Mouse (Mus musculus) WW6 (cell line): ENCODE results near the gene Pthlh.
"Not testable (repeated sequence)": the region's sequence is repeated elsewhere in the genome, so short reads cannot be mapped to it uniquely, and the experiment has no call there.

ENCODE experiments used
- DNase-seq: peaks from one replicate; pipeline ENCODE4 v3.0.0-alpha.2; 2013; ENCODE audit warnings: low read depth, low spot score

Pthlh gene

DNA sequence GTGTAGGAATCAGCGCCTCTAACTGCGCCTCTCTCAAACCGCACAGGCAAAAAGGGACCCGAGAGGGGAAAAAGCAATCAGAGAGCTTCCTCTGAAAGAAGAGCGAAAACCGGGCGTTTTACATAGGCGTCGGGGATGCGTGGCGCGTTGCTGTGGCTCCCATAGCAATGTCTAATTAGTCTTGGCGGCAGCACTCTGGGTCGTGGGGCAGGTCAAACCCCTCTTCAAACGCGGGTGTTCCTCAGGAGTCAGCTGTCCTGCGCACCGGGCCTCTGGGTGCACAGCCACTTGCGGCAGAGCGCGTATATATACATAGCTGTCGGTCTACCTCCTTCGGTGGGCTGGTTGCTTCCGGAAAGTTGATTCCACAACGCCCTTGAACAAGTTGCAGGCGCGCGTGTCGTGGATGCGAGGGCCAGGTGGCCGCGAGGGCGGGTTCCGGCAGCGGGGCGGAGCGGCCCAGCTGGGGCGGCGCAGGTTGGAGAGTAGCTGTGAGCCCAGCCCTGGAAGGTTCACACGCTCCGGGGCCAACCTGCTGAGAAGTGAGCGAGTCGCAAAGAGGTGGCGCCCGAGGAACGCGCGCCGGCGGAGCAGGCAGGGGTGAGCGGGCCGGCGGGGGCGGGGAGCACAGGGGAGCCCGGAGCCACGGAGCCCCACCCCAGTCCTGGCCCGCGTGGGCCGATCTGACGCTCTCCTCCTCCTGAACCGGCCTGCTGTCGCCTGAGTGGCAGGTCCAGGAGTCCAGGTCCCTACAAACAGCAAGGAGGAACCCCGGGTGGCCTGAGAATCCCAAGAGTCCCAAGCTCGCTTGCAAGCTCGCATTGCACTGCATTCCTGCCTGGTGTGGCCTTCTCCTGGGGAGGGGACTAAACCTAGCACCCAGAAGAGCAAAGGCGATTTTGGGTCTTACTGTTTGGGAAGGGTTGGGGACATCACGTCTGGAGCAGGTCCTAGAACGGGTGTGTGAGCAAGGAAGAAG lies at the start of gene Pthlh:
Pthlh (minus strand) TSS at position 597 of the 979 bp plus-strand sequence.
- peak; percentile 36 for DNase-seq

- DNase-seq = no peak
These were observed 49.3 kb upstream of the Pthlh start for GRCm38 (mm10) chr6:147313331-147313730.

DNA sequence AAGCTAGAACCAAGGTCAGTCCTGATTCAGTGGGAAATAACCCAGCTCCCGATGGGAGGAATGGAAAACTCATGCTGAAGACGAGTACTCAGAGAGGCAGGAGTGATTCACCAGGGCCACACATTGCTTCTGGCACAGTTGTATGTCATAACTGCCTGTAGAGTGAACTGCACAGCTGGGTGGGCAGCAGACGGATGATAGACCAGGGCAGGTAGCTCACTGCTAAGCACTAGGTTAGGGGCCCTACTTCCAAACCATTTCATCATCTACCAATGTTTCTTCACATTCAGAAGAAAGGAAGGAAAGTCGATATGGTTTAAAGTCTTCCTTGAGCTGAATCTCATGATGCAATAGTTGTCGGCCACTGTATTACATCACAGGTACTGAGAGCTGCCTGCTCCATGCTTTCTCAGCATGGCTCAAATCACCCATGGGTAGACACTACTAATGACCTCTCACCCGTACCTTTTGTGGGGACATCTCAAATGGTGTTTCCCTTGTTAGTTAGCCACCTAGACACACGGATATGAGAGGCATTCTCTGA lies 46.5 kb upstream of the Pthlh start:
- no peak for DNase-seq

GRCm38 (mm10) chr6:147310035-147310434 lies 46.1 kb upstream of the Pthlh start:
- no peak for DNase-seq

- DNase-seq = not testable (repeated sequence)
These were observed 40.3 kb upstream of the Pthlh start for GRCm38 (mm10) chr6:147304236-147304635.

- DNase-seq = no peak
These were observed 35.6 kb upstream of the Pthlh start for GRCm38 (mm10) chr6:147299607-147300006.

- no peak for DNase-seq
These were observed 15.3 kb upstream of the Pthlh start for GRCm38 (mm10) chr6:147279309-147279708.

DNA sequence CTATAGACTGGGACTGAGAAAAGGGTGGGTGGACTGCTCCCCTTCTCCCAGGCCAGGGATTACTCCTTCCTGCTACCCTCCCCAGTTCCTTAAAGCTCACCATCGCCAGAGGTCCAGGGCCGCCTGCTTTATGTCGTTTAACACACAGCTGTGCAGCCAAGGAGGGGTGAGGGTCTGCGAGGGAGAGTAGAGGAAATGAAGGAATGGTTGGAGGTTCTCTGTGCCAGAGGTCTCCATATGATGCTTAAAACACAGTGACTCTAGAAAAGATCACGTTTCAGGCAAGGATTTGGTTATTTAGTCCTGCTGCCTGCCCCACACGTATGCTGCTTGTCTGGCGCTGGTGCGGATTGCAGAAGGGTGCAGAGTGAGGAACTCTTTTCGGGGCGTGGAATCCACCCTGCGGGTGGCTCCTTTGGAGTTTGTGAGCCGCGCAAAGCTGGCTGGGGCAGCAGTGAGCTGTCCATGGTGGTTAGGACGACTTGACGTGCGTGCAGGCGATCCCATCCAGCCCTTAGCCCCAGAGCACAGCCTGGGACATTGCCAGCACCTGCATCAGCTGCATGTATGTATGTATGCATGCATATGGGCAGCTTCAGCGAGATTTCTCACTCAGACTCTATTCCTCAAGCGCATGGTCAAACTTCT lies 4.3 kb upstream of the Pthlh start:
- peak; percentile 49 for DNase-seq

DNA sequence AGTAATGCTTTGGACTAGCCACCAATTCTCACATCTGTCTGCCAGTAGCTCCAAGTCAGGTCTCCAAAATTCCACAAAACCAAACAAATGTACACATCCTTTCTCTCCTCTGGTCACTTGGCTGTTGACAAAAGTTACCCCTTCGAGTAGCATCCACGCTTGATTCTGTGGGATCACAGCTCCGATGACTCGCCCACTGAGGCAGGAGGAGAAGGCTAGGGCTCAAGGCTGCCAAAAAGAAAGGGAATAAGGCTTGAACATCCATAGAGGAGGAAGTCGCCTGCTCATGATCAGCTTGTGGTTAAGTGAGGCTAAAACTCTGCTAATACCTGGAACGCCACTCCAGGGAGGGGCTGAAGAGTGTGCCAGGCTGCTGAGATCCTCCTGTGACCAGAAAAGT lies 2.5 kb upstream of the Pthlh start:
- DNase-seq = no peak

- DNase-seq = peak; percentile 26
These were observed 805 bp downstream of the Pthlh start for GRCm38 (mm10) chr6:147263178-147263577.

DNA sequence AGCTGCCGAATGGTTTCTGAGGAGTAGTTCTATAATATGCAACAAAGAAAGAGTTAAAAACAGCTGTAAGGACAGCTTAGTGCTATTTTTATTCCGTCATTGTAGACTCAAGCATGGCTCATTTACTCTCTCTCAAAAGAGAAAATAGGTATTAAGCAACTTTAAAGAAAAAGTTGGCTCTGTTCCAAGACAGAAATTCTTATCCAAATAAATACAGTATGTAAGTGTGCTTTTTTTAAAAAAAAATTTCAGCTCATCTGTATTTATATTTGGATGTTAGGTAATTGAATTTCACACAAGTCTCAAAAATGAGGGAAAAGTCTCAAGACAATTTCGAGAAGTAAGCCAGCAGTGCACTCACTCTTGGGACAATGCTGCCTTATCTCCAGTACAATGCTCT lies 2.4 kb downstream of the Pthlh start:
- DNase-seq = no peak

DNA sequence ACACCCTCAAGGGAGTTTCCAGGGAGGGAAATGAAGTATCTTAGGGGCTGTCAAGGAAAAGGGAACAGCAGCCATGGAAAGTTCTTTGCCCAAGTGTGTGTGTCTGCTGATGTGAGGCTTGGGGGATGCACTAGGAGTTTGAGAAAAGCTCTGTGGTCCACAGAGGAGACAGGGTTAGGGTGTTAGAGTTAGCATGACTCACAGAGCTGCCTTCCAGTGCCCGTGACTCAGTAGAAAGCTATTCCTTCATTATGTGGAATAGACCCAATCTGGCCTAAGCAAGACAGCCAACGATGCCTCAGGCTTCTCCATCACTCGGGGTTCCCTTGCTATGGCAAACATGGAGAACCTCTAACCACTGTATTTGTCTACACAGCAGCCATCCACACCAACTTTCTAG lies 3.2 kb downstream of the Pthlh start:
- DNase-seq = no peak

DNA sequence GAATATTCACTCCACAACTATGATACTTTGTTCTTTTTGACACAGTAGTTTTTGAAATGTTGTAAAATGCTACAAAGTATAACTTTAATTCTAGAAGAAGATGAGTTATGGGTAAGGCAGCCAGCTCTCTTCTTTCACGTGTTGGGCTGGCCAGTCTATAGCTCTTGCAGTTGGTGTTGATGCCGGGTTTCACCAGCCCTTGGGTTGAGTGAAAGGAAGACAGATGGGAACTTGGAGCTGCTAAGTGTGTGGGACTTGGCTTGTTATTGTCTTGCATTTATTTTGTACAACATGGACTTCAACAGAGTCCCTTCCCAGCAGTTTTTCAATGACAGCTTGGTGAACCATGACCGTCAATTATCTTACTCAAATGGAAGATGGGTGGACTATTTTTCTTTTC lies 16.2 kb downstream of the Pthlh start:
- no peak for DNase-seq

DNA sequence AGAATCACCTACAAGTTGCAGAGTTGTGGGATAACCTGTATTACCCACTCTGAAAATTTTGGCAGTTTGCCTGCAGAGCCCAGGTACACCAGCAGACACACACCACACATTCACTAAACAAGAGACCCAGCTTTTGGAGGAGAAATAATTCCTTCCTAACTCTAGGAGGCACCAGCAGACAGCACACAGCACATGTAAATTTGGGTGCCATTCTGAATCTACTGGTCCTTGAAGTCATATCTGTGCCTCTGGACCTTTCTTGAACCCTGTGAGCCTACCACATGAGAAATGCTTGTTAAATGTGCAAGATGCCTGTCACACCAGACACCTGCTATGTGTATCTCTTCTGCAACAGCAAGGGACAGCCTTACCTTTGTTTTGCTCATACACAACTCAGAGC lies 19.7 kb downstream of the Pthlh start:
- no peak for DNase-seq

GRCm38 (mm10) chr6:147243655-147244054 lies 20.3 kb downstream of the Pthlh start:
- DNase-seq = no peak

- DNase-seq = no peak
These were observed 22.4 kb downstream of the Pthlh start for GRCm38 (mm10) chr6:147241541-147241940.

GRCm38 (mm10) chr6:147240203-147240804 lies 23.7 kb downstream of the Pthlh start:
- DNase-seq = peak; percentile 14

- no peak for DNase-seq
These were observed 37.3 kb downstream of the Pthlh start for GRCm38 (mm10) chr6:147226696-147227095.

- no peak for DNase-seq
These were observed 44.9 kb downstream of the Pthlh start for GRCm38 (mm10) chr6:147219099-147219498.

DNA sequence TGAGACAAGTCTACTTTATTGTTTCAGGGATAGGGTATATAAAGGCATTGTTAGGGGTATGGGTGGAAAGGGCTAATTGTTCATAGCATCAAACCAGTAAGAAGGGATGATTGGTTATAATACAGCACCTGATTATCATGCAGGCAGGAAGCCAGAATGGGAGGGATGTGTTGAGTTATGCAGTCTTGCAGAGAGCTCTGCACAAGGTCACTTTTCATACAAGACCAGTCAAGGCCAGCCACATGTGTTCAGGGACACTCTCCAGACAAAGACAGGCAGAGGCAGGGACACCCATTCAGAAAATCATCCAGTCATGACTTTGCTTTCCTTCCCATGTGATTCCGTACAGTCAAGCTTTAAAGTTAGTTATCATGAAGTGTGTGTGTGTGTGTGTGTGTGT lies 47.8 kb downstream of the Pthlh start:
- no peak for DNase-seq

GRCm38 (mm10) chr6:147207821-147208330 lies 56.1 kb downstream of the Pthlh start:
- no peak for DNase-seq
